Mouse (Mus musculus) midbrain, postnatal 0 days (tissue): ENCODE measurements around the gene Dmxl2. TPM values are rescaled to one million over a fixed set of nuclear protein-coding genes. Genes with fewer than 3 reads are reported as not detected.
A peak's percentile ranks its signal among the peaks of the same experiment; 100 is the strongest.

Experiments
- ATAC-seq: fragments of 200-750 bp; cut with Nextera tagmentation; 2 replicates; pipeline ENCODE4 v1.8.0; 2017; ENCODE audit warnings: moderate number of reproducible peaks, mild to moderate bottlenecking, moderate TSS enrichment, moderate library complexity; ENCODE audit not compliant: low FRiP score
- DNase-seq: peaks from one replicate; pipeline ENCODE4 v3.0.0-alpha.2; 2015; ENCODE audit warnings: low spot score
- H3K27ac ChIP-seq: fragments of 300-500 bp; sonication (generic); 2 replicates; pipeline ENCODE4 v1.5.1; 2014; ENCODE audit warnings: low read depth, mild to moderate bottlenecking, low read length, mixed read lengths
- H3K27me3 ChIP-seq: fragments of 300-500 bp; sonication (generic); 2 replicates; pipeline ENCODE4 v1.6.1; 2014; ENCODE audit warnings: low read length, control low read depth, mixed read lengths; ENCODE audit not compliant: insufficient read depth
- H3K36me3 ChIP-seq: fragments of 300-500 bp; sonication (generic); 2 replicates; pipeline ENCODE4 v1.6.1; 2014; ENCODE audit warnings: low read length, control low read depth, mixed read lengths; ENCODE audit not compliant: insufficient read depth
- H3K4me1 ChIP-seq: fragments of 300-500 bp; sonication (generic); 2 replicates; pipeline ENCODE4 v1.6.1; 2014; ENCODE audit warnings: mild to moderate bottlenecking, control low read depth, antibody characterized with exemption, low read length, mixed read lengths; ENCODE audit not compliant: insufficient read depth
- H3K4me2 ChIP-seq: fragments of 300-500 bp; sonication (generic); 2 replicates; pipeline ENCODE4 v1.6.1; 2014; ENCODE audit warnings: low read depth, mild to moderate bottlenecking, low read length, mixed read lengths; ENCODE audit not compliant: poor library complexity, severe bottlenecking
- H3K4me3 ChIP-seq: fragments of 300-500 bp; sonication (generic); 2 replicates; pipeline ENCODE4 v1.5.1; 2014; ENCODE audit warnings: low read depth, mild to moderate bottlenecking, low read length, moderate library complexity
- H3K9ac ChIP-seq: fragments of 300-500 bp; sonication (generic); replicated peaks from 2 replicates; pipeline ENCODE4 v1.6.1; 2014; ENCODE audit warnings: mild to moderate bottlenecking, low read length, moderate library complexity, mixed read lengths; ENCODE audit not compliant: poor library complexity, severe bottlenecking
- H3K9me3 ChIP-seq: fragments of 300-500 bp; sonication (generic); 2 replicates; pipeline ENCODE4 v1.6.1; 2016; ENCODE audit warnings: low read length, control low read depth
- CTCF ChIP-seq: IDR thresholded peaks from 2 replicates; pipeline ENCODE4 v1.5.1; 2016; ENCODE audit warnings: antibody characterized with exemption, mild to moderate bottlenecking
- WGBS: fragments of 180-500 bp; shearing (Covaris S2); extraction: QIAGEN DNeasy Blood & Tissue Kit; methylation state at CpG from one replicate; pipeline ENCODE4 v1.1.7; 2014; 5-methylcytosine and 5-hydroxymethylcytosine counted together
- polyA plus RNA-seq: library from polyadenylated mRNA; unstranded; fragments of >200 nt; fragmentation: Nextera tagmentation; extraction: Ambion mirVana; gene quantifications from 2 replicates; pipeline ENCODE4 v1.2.1, GENCODE M21; 2015
- total RNA-seq: library from RNA; depleted of rRNA; stranded (reverse); fragments of >200 nt; gene quantifications from 2 replicates; pipeline ENCODE4 v1.2.3, GENCODE M21; 2014

Gene Dmxl2
- total and polyA plus RNA-seq, 2 experiments from 2014 or later = 44.7 to 132 TPM

DNA sequence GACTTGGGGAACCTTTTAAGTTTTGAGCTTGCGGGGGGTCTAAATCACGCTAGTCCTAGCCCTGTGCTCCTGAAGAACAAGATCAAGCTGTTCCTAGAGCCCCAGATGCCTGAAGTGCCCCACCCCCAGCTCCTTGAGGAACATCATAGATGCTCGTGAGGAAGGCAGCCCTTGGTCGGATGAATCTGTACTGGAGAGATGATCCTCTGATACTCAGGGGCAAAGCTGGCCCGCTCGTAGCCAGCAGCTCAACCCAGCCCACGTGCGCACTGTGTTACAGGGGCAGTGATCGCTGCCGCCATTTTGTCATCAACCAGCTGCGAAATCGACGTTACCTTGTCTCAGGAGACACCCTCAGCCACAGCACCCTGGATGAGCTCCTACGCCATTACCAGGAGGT is 37.3 kb upstream of the Dmxl2 start, which contains the start of gene Sh2d7:
TSS of gene Sh2d7 (plus strand) at position 301 of the 400 bp plus-strand sequence.
- H3K4me2 ChIP-seq = no peak within 1 kb of the TSS
- DNase-seq (no peak), ATAC-seq (no peak)
- H3K27me3 ChIP-seq = no peaks in the 10 kb centered on the region
- H3K36me3 ChIP-seq = peaks cover 3% of the 10 kb centered on the region; the same call in 1 of the 2 replicates
- no peak for TF ChIP-seq CTCF
- 97% methylated on average over 14 of the region's 14 CpGs for WGBS
- no peak within 1 kb of the TSS for H3K27ac ChIP-seq
- H3K9me3 ChIP-seq = no peaks in the 10 kb centered on the region
- no peak within 1 kb of the TSS for H3K4me3 ChIP-seq
- H3K4me1 ChIP-seq = no peaks in the 10 kb centered on the region
- no peak within 1 kb of the TSS for H3K9ac ChIP-seq

DNA sequence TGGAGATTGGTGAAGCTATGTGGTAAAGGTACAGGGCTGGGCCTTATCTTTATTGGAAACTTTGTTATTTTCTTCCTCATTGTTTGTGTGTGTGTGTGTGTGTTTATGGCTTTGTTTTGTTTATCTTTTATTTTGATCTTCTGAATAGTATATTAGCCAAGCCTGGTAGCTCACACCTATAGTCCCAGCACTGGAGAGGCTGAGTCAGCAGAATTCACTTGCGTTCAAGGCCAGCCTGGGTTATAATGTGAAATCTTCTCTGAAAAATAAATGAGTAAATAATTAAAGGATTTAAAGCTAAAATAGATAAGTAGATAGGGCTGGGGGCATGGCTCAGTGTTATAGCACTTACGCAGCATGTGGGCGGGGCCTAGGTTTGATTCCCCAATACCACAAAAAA is 36.8 kb upstream of the Dmxl2 start:
- Histone ChIP-seq H3K36me3 (peaks cover 3% of the 10 kb centered on the region; the same call in 1 of the 2 replicates), H3K9me3 (no peaks in the 10 kb centered on the region), H3K9ac (no peak overlapping the region), H3K4me1 (no peaks in the 10 kb centered on the region), H3K27me3 (no peaks in the 10 kb centered on the region), H3K27ac (no peak overlapping the region), H3K4me2 (no peak overlapping the region), H3K4me3 (no peak overlapping the region)
- TF ChIP-seq CTCF = no peak
- ATAC-seq (no peak), DNase-seq (no peak)
- 93% methylated on average over 3 of the region's 3 CpGs for WGBS

DNA sequence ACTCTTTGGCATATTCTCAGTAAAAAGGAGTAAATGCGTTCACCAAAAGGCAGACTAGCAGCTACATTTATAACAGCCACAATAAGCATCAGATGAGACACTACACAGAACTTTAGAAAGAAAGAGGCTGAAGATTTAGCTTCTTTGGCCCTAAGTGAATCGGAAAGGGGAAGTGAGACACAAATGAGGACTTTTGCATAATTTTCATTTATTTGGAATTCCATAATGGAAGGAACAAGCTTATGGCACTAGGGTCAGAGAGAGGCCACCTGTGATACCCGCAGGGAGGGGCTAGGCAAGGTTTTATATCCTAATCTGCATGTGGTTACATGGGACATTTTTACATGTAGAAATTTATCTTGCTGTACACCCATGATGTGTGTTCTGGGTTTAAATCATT is 36.1 kb upstream of the Dmxl2 start:
- WGBS = 76% methylated on average over 3 of the region's 3 CpGs
- no peaks in the 10 kb centered on the region for H3K9me3 ChIP-seq

DNA sequence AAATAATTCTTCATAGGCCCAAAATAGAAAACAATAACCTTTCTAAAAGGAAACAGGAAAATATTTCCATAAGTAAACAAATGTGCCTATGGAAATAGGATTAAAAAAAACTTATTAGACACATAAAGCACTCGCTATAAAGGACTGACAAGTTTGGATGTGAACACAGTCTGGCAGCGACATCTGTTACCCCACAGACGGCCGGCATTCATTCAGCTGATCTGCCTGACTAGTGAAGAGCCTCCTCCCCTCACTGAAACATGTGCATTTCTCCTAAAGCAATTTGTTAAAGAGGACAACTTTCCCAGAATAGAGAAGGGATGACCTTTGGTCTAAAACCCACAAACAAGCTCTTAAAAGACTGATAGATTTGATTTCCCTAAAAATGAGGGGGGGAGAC is 35.6 kb upstream of the Dmxl2 start:
- H3K36me3 ChIP-seq = no peaks in the 10 kb centered on the region
- DNase-seq (peak; percentile 57), ATAC-seq (no peak)
- TF ChIP-seq CTCF = no peak
- WGBS = 24% methylated on average over 4 of the region's 4 CpGs
- no peaks in the 10 kb centered on the region for H3K4me1 ChIP-seq
- no peak overlapping the region for H3K9ac ChIP-seq
- no peaks in the 10 kb centered on the region for H3K9me3 ChIP-seq
- H3K27ac ChIP-seq = no peak overlapping the region
- H3K4me2 ChIP-seq = no peak overlapping the region
- H3K27me3 ChIP-seq = no peaks in the 10 kb centered on the region
- no peak overlapping the region for H3K4me3 ChIP-seq

More for the DNA sequence above, 36.1 kb upstream of the Dmxl2 start:
- DNase-seq (no peak), ATAC-seq (no peak)
- TF ChIP-seq CTCF = no peak
- Histone ChIP-seq H3K4me1 (no peaks in the 10 kb centered on the region), H3K36me3 (no peaks in the 10 kb centered on the region), H3K27me3 (no peaks in the 10 kb centered on the region), H3K9ac (no peak overlapping the region), H3K27ac (no peak overlapping the region), H3K4me3 (no peak overlapping the region), H3K4me2 (no peak overlapping the region)

DNA sequence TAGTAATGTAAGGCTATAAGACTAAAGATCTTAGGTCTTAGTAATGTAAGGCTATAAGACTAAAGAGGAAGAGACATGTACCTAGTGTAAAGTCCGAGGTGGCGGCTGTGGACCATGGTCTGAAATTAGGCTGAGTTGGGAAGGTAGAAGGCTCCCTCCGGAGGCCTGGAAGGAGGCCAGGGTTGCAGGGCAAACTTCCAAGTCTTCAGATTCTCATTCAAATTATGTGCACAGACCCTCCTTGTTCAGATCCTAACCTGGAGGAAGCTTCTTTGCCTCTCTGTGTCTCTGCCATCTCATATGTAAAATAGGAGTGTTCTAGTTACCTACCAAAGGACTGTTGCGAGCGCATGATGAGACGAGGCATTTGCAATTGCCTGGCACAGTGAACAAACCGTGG is 34.8 kb upstream of the Dmxl2 start:
- Histone ChIP-seq H3K9me3 (no peaks in the 10 kb centered on the region), H3K9ac (no peak overlapping the region), H3K27me3 (no peaks in the 10 kb centered on the region), H3K27ac (no peak overlapping the region), H3K4me1 (no peaks in the 10 kb centered on the region), H3K4me3 (no peak overlapping the region), H3K36me3 (no peaks in the 10 kb centered on the region), H3K4me2 (no peak overlapping the region)
- peak; percentile 32 for DNase-seq
- ATAC-seq = no peak
- WGBS = 62% methylated on average over 7 of the region's 7 CpGs
- no peak for TF ChIP-seq CTCF

DNA sequence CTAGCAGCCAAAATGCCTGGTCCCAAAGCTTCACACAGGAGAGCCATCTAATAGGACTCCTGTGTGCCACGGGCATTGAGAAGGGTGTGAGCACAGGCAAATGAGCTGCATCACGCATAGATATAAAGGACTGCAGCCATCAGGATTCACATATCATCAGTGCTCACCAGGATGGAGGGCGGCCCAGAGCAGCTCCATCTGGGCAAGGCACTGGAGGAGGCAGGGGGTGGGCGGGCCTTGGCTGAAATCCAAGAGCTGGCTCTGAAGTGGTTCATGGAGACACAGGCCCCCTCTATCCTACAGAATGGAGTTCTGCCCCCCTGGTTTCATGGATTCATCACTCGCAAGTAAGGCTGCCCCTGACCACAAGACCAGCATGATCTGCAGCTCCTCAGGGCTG is 32.5 kb upstream of the Dmxl2 start:
- DNase-seq (peak; percentile 82), ATAC-seq (peak; percentile 56; the same call in 1 of the 2 replicates)
- Histone ChIP-seq H3K36me3 (no peaks in the 10 kb centered on the region), H3K9me3 (no peaks in the 10 kb centered on the region), H3K4me3 (no peak overlapping the region), H3K4me2 (no peak overlapping the region), H3K4me1 (no peaks in the 10 kb centered on the region), H3K27me3 (no peaks in the 10 kb centered on the region), H3K27ac (no peak overlapping the region), H3K9ac (no peak overlapping the region)
- 48% methylated on average over 5 of the region's 5 CpGs for WGBS
- no peak for TF ChIP-seq CTCF
